Mouse (Mus musculus): ENCODE measurements around the gene Smim5.

The Smim5 gene

DNA sequence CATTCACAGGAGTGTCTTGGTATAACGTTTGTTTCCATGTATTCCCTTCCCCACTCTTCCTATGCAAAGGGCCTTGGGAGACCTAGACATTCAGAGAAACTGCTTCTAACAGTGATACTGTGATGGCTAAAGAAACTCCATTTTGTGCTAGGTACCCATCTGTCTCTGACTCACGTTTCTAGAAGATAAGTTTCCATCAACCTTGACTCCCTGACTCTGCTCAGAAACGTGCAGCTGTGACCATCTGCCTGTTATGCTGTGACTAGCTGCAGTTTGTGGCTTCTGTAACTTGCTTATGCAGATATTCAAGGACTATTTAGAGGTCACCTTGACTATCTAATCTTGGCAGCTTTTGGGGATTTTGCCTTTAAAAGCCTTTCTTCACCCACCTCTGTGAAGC is 31.5 kb downstream of the Smim5 start:
- no peak for DNase-seq

DNA sequence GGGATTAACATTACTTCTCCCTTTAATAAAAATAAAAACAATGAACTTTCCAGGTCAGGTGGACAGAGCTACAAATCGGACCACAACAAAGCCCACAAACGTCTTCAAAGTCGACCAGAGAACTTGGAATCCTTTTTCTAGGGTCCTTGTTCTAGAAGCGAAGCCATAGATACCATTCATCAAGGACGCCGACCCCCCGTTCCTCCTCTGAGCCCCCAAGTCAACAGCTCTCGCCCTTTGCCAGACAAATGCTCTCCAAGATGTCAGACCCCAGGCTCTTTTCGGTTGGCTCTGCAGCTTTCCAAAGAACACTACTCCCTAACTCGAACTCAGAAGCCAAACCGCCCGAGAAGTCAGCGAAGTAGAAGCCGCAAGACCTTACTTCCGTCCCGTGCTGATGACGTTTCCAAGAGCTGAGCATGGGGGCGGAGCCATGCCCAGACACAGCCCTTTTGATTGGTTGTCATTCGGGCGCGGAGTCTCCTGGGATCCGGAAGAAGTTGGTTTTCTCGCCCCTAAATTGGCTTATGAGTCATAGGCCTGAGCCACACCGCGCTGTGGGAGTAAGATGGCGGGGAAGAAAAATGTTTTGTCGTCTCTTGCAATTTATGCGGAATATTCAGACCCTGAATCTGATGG is 33.5 kb downstream of the Smim5 start, which contains the start of the genes Sap30bp and Recql5:
Sap30bp (plus strand) TSS at position 175 of the 639 bp plus-strand sequence.
Recql5 (minus strand) TSS at position 370 of the 639 bp plus-strand sequence.
- peak; percentile 93 to 94 for DNase-seq

DNA sequence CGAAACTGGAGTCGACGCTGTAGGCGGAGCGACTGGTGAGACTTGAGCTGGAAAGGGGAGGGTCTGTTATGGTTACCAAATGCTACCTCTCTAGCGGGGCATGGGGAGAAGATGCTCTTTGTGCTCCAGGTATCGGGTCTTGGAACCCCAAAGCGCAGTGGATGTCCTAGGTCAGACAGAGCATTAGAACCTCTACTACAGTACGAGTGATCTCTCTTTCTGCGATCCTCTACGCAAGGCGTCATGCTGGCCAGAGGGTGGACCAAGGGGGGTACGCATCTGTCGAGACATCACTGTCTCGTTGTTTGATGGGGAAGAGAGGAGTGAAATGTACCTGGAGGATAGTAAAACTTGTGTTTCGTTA is 34.0 kb downstream of the Smim5 start:
- DNase-seq, result no peak

DNA sequence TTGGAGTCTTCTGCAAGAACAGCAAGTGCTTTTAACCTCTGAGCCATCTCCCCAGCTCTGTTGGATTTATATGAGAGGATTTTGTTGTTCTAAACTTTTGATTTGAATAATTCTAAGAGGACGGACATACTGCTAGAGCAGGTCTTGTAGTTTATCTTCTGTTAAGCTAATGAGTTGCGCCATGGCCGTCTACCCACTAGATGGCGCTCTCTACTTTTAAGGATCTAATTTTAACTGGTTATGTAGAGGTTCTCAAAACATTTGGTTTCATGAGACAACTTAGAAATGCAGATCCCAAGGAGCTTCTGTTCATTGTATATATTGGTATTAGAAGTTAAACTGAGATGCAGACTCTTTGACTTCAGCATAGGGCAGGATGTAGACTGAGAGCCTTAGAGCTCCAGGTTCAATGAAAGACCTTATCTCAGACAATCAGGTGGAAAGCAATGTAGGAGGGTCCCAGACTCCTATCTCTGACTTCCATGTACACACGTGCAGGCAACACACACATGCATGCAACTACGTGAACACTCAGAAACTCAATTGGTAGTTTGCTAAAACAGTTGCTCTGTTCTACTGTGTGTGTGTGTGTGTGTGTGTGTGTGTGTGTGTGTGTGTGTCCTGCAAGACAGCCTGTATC is 40.0 kb downstream of the Smim5 start:
- DNase-seq, result peak; percentile 52 to 57

DNA sequence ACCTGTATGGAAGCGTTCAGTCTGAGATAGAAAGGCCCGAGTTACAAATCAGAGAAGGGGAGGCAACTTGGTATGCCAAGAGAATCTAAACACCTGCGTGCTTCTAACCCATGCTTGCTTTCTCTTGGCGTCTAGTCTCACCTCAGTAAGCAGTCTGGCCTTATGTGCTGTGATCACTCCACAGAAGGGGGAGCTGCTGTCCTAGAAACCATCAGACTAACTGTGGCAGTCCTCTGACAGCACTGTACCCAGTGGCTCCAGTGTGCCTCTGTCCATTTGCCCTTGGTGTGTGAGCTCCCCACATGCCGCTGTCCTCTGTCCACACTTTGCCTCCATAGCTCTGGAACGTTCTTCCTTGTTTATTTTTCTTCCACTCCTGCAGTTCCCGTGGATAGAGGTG is 42.2 kb downstream of the Smim5 start:
- no peak for DNase-seq

DNA sequence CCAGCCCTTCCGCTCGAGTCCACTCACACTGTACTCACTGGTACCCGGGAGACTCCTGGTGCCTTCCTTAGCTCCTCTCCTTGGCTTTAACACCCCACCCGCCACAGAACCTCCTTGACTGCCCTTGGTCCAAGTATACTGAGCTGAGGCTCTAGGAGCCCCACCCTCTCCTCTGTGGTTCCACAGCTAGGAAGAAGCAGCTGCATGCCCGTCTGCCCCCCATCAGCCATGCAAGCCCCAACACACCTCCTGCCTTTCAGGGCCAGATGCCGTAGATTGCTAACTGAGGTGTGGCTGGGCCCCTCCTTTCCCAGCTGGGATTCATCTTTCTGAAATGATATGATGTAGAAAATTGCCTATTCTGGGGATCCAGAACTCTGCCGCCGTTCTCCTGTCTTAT is 45.5 kb downstream of the Smim5 start:
- DNase-seq, result no peak

DNA sequence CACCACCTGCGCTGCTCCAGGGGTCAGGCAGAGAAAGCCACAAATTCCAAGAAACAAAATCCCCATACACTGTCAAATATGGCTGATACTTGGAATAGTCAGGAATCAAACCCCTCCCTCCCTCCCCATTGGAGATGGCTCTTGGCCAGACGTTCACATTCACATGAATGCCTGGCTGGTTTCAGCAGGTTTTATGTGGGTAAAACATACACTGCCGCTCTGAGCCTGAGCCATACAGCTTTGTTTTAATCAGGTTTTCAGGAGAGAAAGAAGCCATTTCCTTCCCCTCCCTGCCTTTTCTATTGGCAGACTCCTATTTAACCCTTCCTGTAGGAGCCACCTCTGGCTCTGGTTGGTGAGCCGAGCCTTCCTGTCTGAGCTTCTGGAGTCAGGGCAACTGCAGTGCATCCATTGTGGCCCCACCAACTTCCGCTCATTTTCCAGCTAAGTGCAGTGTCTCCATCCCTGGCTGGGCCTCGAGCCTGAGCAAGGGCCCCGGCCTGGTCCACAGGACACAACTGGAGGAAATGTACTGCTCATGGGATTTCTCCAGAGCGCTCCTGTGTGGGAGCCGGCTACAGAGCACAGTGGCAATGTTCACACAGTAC is 46.6 kb downstream of the Smim5 start:
- no peak for DNase-seq

DNA sequence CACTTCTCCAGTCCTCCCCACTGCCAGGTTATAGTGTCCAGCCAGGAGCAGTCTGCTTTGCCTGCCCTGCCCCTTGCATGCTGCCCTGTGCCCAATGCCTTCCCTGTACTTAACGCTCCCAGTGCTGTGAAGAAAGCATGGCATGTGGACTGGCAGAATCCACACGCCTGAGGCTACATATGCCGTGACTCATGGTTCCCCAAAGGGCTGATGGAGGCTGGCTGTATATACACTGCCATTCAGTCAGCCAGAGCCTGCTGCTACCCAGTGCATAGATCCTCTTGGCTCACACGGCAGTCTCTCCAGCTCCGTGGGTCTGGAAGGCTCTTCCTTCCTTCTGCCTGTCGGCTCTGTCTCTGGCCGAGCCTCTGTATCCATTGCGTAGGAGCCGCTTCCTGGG is 48.5 kb downstream of the Smim5 start:
- DNase-seq, result no peak

DNA sequence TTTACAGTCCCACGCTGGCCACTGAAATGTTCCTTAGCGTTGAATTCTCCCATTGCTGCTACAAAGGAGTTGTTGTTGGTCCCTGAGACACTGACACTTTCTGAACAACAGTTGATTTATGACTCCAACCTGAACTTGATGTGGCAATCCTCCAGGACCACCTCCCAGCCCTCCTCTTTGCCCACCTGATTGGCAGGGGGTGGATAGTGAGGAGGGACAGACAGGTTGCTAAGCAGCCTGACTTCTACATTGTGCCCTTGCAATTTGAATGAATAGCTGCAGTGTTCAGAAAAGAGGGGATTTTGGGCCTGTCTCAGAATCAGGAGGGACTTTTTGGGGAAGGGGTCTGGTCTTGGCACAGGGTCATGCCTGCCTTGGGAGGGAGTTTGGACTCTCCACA is 51.0 kb downstream of the Smim5 start:
- DNase-seq, result no peak

DNA sequence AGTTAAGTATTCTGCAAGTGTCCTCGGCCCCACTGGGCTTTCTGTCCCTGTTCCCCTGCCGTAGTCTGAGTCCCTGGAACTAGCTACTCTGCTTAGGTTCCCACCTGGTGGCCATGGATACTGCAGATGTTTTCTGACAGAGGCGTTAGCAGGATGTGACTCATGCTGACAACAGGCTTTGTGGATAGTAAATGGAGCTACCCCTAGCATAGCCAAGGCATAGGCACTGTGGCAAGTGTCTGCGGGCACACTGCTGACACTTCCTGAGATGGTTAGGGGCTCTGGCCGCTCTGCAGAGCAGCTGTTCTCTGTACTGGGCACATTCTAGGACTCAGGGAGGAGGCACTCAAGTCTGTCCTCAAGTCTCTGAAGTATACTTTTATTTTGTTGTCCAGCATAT is 54.9 kb downstream of the Smim5 start:
- DNase-seq, result no peak

DNA sequence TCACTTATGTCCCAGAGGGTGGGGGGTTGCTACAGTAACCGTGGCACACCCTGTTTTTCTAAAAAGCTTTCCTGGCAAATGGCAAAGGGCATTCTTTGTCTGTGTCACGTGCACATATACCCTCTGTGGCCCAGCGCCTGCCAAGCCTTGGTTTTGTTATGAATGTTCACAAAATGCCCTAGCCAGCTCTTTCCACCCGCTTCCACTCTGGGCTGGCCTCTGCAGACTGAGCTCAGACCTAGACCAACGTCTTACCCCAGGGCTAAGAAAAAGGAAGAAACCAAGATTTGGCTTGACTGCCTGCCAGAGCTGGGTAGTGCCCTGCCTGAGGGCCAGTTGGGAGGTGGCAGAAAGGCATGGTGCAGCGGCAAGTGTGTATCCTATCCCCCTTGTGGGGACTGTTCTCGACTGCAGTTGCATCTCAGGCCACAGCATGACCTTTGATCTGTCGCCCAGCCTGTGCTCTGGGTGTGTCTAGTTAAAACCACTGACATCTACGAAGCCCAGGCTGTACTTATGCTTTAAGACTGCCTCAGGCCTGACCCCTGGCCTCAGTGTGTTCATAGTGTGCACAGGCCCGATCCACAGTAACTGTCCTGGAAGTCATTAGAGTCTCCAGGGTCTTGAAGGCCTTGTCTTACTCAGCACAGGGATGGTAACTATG is 55.6 kb downstream of the Smim5 start:
- no peak for DNase-seq
